Mouse (Mus musculus) liver, adult 2 months (tissue): ENCODE results near the gene Urad.

ENCODE experiments used
- CTCF ChIP-seq: fragments of 200-500 bp; IDR thresholded peaks from 2 replicates; pipeline ENCODE4 v1.5.1; 2011; ENCODE audit warnings: low read depth, low read length, control low read depth
- POLR2A ChIP-seq: fragments of 200-500 bp; IDR thresholded peaks from 2 replicates; pipeline ENCODE4 v1.6.1; 2011; ENCODE audit warnings: low read length, control low read depth; ENCODE audit not compliant: insufficient read depth; ENCODE audit errors: extremely low read depth

GRCm38 (mm10) chr5:147356260-147357055 is 34.2 kb upstream of the Urad start:
- no peak for TF ChIP-seq CTCF
- no peak for TF ChIP-seq POLR2A
